Mouse (Mus musculus): ENCODE results near the gene Timeless.
"Not testable (repeated sequence)": the region's sequence is repeated elsewhere in the genome, so short reads cannot be mapped to it uniquely, and the experiment has no call there.

The Timeless gene

GRCm38 (mm10) chr10:128259946-128260345 is 28.1 kb downstream of the Timeless start:
- CTCF ChIA-PET, result interaction anchor here in 1 of 4 experiments (1.5 kb wide), 1 partner anchor 11 kb away, joined by 7 read pairs; the partner anchor contains the start of gene Stat2
- POLR2A ChIA-PET, result interaction anchor here in 3 of 4 experiments (0.6 to 2.5 kb wide), 8 partner anchors 10 to 234 kb away, joined by 3 to 15 read pairs (median 4); partner anchors contain the start of genes Stat2 (in 2 of the 3), Myl6 (in 1 of the 3) and Pan2 (in 1 of the 3)

GRCm38 (mm10) chr10:128260376-128260775 is 28.5 kb downstream of the Timeless start:
- ChIA-PET CTCF (interaction anchor here in 1 of 4 experiments (0.6 kb wide), 1 partner anchor 30 kb away, joined by 5 read pairs; no protein-coding TSS in a partner anchor), POLR2A (interaction anchor here in 2 of 4 experiments (0.8 to 1.3 kb wide), 6 partner anchors 10 to 84 kb away, joined by 3 read pairs; partner anchors contain the start of gene Stat2 (in 1 of the 2))

- ChIA-PET POLR2A (interaction anchor here in 3 of 4 experiments (0.6 to 1.7 kb wide), 24 partner anchors 8 to 356 kb away, joined by 3 to 10 read pairs (median 4); partner anchors contain the start of genes Cnpy2 (in 2 of the 3), Gls2 (in 1 of the 3), Naca (in 1 of the 3) and Pa2g4 (in 1 of the 3)), CTCF (interaction anchor here in 2 of 4 experiments (0.7 to 1.0 kb wide), 2 partner anchors 10 to 21 kb away, joined by 3 read pairs; no protein-coding TSS in a partner anchor)
Measured at GRCm38 (mm10) chr10:128262300-128262699, 30.4 kb downstream of the Timeless start.

GRCm38 (mm10) chr10:128263393-128264310 is 31.8 kb downstream of the Timeless start:
- POLR2A ChIA-PET, result interaction anchor here in 2 of 4 experiments (0.9 to 1.7 kb wide), 10 partner anchors 8 to 231 kb away, joined by 3 to 10 read pairs (median 3); partner anchors contain the start of genes Pan2 (in 2 of the 2), Cnpy2 (in 1 of the 2) and Naca (in 1 of the 2)
- CTCF ChIA-PET, result no interaction called here

- ChIA-PET CTCF (interaction anchor here in 3 of 4 experiments (1.1 to 1.2 kb wide), 3 partner anchors 15 to 16 kb away, joined by 3 to 6 read pairs (median 4); no protein-coding TSS in a partner anchor), POLR2A (interaction anchor here in 3 of 4 experiments (0.6 to 5.8 kb wide), 17 partner anchors 14 to 1082 kb away, joined by 3 to 58 read pairs (median 6); partner anchors contain the start of genes Cnpy2 (in 1 of the 3), Esyt1 (in 1 of the 3), Pan2 (in 1 of the 3) and Timeless (in 1 of the 3))
Measured at GRCm38 (mm10) chr10:128268371-128268770, 36.5 kb downstream of the Timeless start, which contains the start of gene Apof. TSS of gene Apof (plus strand) at chr10:128268671.

GRCm38 (mm10) chr10:128269206-128269910 is 37.5 kb downstream of the Timeless start:
- POLR2A ChIA-PET, result interaction anchor here in 3 of 4 experiments (0.5 to 5.8 kb wide), 66 partner anchors 9 to 633 kb away, joined by 3 to 58 read pairs (median 6); partner anchors contain the start of genes Cnpy2 (in 3 of the 3), Pan2 (in 3 of the 3), Atp5b (in 2 of the 3) and Naca (in 2 of the 3)
- CTCF ChIA-PET, result interaction anchor here (0.5 to 1.4 kb wide), 12 partner anchors 14 to 171 kb away, joined by 3 to 22 read pairs (median 5); partner anchors contain the start of genes Nabp2 (in 2 of the 4), Rnf41 (in 2 of the 4) and Pan2 (in 1 of the 4)

GRCm38 (mm10) chr10:128270287-128270841 is 38.5 kb downstream of the Timeless start, which contains the start of gene Stat2:
TSS of gene Stat2 (plus strand) at chr10:128270559.
- CTCF ChIA-PET, result interaction anchor here in 3 of 4 experiments (0.5 to 1.5 kb wide), 34 partner anchors 11 to 325 kb away, joined by 3 to 22 read pairs (median 4); partner anchors contain the start of genes Nabp2 (in 2 of the 3), Rnf41 (in 2 of the 3), Baz2a (in 1 of the 3) and Erbb3 (in 1 of the 3)
- POLR2A ChIA-PET, result interaction anchor here (0.5 to 5.8 kb wide), 112 partner anchors 8 to 733 kb away, joined by 3 to 58 read pairs (median 4); partner anchors contain the start of genes Gls2 (in 3 of the 4), Pan2 (in 3 of the 4), Rnf41 (in 3 of the 4) and Apon (in 2 of the 4)

GRCm38 (mm10) chr10:128270866-128271265 is 39.0 kb downstream of the Timeless start:
- ChIA-PET POLR2A (interaction anchor here in 3 of 4 experiments (0.7 to 5.8 kb wide), 74 partner anchors 7 to 734 kb away, joined by 3 to 58 read pairs (median 5); partner anchors contain the start of genes Pan2 (in 3 of the 3), Rnf41 (in 3 of the 3), Apon (in 2 of the 3) and Baz2a (in 2 of the 3)), CTCF (interaction anchor here in 3 of 4 experiments (0.6 to 1.5 kb wide), 23 partner anchors 11 to 319 kb away, joined by 3 to 22 read pairs (median 4); partner anchors contain the start of genes Baz2a (in 1 of the 3), Erbb3 (in 1 of the 3), Myl6b (in 1 of the 3) and Nabp2 (in 1 of the 3))

- ChIA-PET POLR2A (interaction anchor here in 3 of 4 experiments (0.5 to 5.8 kb wide), 19 partner anchors 8 to 521 kb away, joined by 3 to 58 read pairs (median 3); partner anchors contain the start of genes Pan2 (in 2 of the 3), Cnpy2 (in 1 of the 3), Nabp2 (in 1 of the 3) and Rnf41 (in 1 of the 3)), CTCF (interaction anchor here (0.5 to 2.8 kb wide), 11 partner anchors 10 to 1193 kb away, joined by 3 to 31 read pairs (median 5); no protein-coding TSS in a partner anchor)
Measured at GRCm38 (mm10) chr10:128271883-128272282, 40.0 kb downstream of the Timeless start.

- ChIA-PET CTCF (interaction anchor here (0.6 to 2.8 kb wide), 29 partner anchors 11 to 1072 kb away, joined by 3 to 31 read pairs (median 3); partner anchors contain the start of genes Pan2 (in 1 of the 4) and Timeless (in 1 of the 4)), POLR2A (interaction anchor here (0.5 to 5.8 kb wide), 27 partner anchors 9 to 275 kb away, joined by 3 to 58 read pairs (median 3); partner anchors contain the start of genes Cnpy2 (in 1 of the 4), Coq10a (in 1 of the 4) and Pan2 (in 1 of the 4))
Measured at GRCm38 (mm10) chr10:128272819-128273439, 41.1 kb downstream of the Timeless start.

- POLR2A ChIA-PET, result not testable (repeated sequence)
- CTCF ChIA-PET, result interaction anchor here in 2 of 4 experiments (0.6 to 0.7 kb wide), 3 partner anchors 29 to 1343 kb away, joined by 3 read pairs; no protein-coding TSS in a partner anchor
Measured at GRCm38 (mm10) chr10:128275374-128275773, 43.5 kb downstream of the Timeless start.

GRCm38 (mm10) chr10:128278158-128278557 is 46.3 kb downstream of the Timeless start:
- CTCF ChIA-PET, result no interaction called here

GRCm38 (mm10) chr10:128280943-128281342 is 49.1 kb downstream of the Timeless start:
- POLR2A ChIA-PET, result interaction anchor here in 3 of 4 experiments (0.5 to 5.2 kb wide), 9 partner anchors 10 to 186 kb away, joined by 3 to 58 read pairs (median 3); partner anchors contain the start of genes Apof (in 2 of the 3), Stat2 (in 2 of the 3), Cnpy2 (in 1 of the 3) and Gls2 (in 1 of the 3)

More at GRCm38 (mm10) chr10:128278158-128278557, 46.3 kb downstream of the Timeless start:
- POLR2A ChIA-PET, result interaction anchor here in 3 of 4 experiments (0.5 to 2.3 kb wide), 8 partner anchors 8 to 1033 kb away, joined by 3 to 11 read pairs (median 4); partner anchors contain the start of genes Il23a (in 1 of the 3), Pan2 (in 1 of the 3) and Stat2 (in 1 of the 3)

GRCm38 (mm10) chr10:128281682-128282081 is 49.8 kb downstream of the Timeless start:
- POLR2A ChIA-PET, result interaction anchor here (0.6 to 5.2 kb wide), 11 partner anchors 11 to 638 kb away, joined by 3 to 58 read pairs (median 4); partner anchors contain the start of genes Stat2 (in 3 of the 4), Apof (in 2 of the 4), Cnpy2 (in 1 of the 4) and Pan2 (in 1 of the 4)
- CTCF ChIA-PET, result interaction anchor here in 3 of 4 experiments (0.6 to 1.8 kb wide), 4 partner anchors 11 to 87 kb away, joined by 3 to 7 read pairs (median 4); partner anchors contain the start of genes Coq10a (in 1 of the 3) and Stat2 (in 1 of the 3)

More at GRCm38 (mm10) chr10:128280943-128281342, 49.1 kb downstream of the Timeless start:
- CTCF ChIA-PET, result interaction anchor here in 2 of 4 experiments (0.7 to 1.8 kb wide), 3 partner anchors 11 to 54 kb away, joined by 3 to 7 read pairs (median 5); partner anchors contain the start of genes Pan2 (in 1 of the 2) and Stat2 (in 1 of the 2)

All from embryonic stem cell, embryonic (primary cell).